Mouse (Mus musculus) c-Kit-positive CD71-negative TER-119-negative erythroid progenitor cells, embryonic 14.5 days (primary cell): ENCODE data around the gene Pfkp.
A peak's percentile ranks its signal among the peaks of the same experiment; 100 is the strongest.

Source experiments
- DNase-seq: peaks from one replicate; pipeline ENCODE4 v3.0.0-alpha.2; 2013; ENCODE audit warnings: low read depth

Pfkp gene

DNA sequence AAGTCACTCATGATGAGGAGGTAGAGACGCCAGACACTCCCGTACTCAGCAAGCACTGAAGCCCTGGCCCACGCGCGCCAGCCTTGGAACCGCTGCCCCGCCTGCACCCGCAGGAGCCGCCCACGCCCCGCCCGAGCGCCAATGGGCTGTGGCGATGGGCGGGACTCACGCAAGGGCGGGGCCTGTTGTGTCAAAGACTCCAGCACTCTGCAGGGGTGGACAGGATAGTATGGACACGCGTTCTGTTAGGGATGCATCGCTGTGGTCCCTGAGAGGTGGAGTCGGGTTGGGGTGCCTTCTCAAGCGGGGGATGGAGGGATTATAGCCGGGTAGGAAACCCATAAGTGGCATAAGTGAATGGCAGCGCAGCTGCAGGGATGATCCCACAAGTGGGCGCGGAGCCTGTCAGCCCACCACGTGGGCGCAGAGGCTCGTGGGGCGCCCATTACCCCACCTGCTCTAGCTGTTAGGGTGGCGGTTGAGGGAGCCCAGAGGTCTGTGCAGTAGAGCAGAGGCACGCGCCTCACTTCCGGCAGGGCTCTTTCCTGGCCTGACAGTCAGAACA is at the start of gene Pfkp:
TSS of gene Pfkp (minus strand) at position 109 of the 565 bp plus-strand sequence.
- DNase-seq = peak; percentile 81

GRCm38 (mm10) chr13:6690607-6691006 is 42.0 kb upstream of the Pfkp start:
- DNase-seq = no peak

GRCm38 (mm10) chr13:6689962-6690361 is 41.4 kb upstream of the Pfkp start:
- peak; percentile 22 for DNase-seq

DNA sequence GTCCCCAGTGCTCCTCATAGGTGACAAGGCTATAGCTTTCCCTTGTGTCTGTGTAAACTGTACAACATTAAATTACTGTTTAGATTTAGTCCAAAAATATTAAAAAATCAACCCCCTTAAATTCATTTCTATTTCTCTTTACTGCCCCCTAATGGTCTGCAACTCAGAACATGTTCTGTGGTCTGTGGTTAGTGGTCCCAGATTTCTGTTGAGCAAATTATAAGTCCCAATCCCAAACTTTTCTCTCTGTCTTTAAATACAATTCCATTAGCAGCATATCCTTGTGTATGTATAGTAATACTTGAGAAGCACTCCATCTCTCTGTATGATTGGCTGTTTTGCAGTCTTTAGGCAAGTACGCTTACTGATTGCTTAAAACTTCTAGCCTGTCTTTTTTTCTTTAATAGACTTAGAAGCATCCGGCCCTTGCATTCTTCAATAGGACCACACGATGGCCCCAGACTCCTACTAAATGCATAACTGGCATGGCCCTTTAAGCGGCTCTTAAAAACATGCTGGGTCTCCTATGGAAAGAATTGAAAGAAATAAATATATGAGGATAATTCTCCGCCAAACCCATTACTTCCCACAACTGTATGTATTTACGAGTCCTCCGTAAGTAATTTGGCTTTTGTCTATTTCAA is 40.3 kb upstream of the Pfkp start:
- DNase-seq = peak; percentile 29

DNA sequence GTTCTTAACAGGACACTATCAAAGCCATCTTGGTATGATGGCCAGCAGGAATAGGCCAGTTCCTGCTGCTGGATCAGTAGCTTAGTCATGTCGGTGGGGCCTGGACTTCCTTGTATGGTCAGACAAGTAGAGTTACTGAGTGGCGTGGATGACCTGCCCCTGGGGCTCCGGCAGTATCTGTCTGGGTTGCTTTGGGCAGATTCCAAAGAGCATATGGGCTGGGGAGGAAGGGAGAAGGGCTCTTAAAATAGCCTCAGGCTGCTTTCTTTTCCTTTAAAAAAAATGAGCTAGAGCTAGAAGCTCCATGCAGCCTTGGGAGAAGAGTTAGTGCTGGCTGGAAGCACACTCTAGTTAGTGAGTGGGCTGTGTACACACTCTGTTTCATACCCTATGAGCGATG is 18.3 kb upstream of the Pfkp start:
- DNase-seq = no peak

- no peak for DNase-seq
Observed at GRCm38 (mm10) chr13:6665506-6665905, 16.9 kb upstream of the Pfkp start.

- DNase-seq = no peak
Observed at GRCm38 (mm10) chr13:6664216-6664615, 15.6 kb upstream of the Pfkp start.

GRCm38 (mm10) chr13:6659314-6659713 is 10.7 kb upstream of the Pfkp start:
- DNase-seq = no peak

GRCm38 (mm10) chr13:6657300-6657699 is 8.7 kb upstream of the Pfkp start:
- no peak for DNase-seq

GRCm38 (mm10) chr13:6649542-6649941 is 965 bp upstream of the Pfkp start:
- no peak for DNase-seq

DNA sequence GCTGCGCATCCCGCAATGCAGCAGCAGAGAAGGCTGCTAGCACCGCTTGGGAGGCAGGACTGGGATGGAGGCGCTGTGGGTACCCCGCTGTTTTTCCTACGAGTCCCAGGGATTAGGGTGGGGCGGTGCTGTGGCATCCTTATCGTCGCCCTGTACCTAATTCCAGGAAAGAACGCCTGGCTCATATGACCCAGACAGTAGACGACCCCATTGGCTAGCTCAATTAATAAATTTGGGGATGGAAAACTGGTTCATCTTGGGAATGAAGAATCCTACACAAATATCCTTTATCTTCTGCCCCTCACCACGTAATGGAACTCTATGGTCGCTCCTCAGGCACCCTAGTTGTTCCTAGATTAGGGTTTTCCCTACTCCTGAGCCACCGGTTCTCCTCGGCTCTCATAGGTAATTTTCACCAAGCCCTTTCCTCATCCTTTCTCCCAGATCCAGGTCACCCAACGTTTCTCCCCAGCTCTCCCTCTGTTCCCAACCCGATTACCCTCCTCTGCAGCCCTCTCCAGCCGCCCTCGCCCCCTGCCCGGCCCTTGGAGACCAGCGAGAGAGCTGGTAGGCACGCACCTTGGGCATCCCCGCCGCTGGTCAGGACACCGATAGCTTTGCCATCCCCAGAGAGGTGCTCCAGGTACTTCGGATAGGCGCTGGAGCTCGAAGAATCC is 447 bp downstream of the Pfkp start:
- DNase-seq = no peak

- DNase-seq = no peak
Observed at GRCm38 (mm10) chr13:6647067-6647991, 1.2 kb downstream of the Pfkp start.

DNA sequence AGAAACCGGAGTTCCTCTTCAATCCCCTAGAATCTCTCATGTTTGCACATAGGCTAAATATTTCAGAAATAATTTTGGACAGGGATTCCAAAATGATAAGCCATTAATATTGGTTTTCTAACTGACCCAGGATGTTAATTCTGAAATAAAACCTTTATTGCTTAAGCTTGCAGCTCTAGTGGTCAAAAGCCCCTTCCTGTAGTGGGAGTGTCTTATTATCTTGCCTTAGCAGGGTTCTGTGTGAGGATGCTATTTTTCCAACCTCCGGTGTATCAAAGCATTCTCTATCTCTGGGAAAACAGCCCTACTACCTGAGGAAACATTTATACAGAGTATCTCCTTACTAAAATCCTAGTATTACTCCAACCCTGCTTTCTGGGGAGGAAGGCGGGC is 1.9 kb downstream of the Pfkp start:
- no peak for DNase-seq

DNA sequence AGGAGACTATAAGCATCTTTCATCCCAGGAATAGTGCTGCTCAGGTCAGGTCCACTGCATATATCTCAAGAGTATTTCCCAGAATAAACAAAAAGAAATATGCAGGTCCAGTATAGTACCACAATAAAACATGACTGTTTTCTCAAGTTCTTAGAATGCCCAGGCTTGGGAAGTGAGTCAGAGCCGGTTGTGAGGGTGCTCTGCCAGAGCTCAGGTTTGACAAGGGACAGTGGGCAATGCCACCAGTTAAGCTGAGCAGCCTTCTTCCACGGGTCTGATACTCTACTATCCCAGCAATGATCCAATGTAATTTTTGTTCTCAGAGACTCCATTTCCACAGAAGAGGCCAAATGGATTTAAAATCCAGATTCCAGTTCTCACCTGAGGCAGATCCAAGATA is 2.3 kb downstream of the Pfkp start:
- DNase-seq = no peak

DNA sequence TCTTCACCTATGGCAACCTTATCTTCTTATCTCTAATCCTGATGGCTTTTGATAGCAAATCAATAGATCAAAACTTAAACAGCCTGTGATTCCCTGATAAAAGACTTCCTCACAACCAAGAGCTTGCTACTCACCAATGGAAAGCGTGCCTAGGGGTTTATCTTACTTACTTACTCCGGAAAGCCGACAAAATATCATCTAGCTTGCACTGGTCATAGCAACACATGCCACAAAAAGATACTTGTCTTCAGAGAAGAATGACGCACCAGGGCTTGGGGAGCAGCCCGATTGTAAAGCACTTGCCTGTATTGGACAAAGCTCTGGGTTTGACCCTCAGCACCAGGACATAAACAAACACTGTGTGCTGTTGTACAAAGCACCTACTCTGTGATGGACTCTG is 4.6 kb downstream of the Pfkp start:
- DNase-seq = no peak

DNA sequence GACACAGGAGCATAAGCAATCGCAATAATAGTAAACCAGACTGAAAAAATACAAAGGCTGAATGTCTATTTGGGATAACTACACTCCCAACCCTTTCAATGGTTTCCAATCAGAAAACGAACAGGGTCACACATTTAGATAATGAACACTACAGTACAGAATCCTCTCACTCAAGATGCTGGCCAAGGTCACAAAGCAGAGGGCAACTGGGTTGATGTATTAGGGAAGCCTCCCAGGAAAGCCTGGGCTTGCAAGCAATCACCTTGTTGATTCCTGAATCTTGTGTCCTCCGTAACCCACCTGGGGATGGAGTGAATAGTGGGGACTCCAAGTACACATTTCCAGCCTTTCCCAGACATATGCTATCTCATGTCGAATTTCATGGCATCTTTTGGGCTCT is 5.6 kb downstream of the Pfkp start:
- DNase-seq = no peak

- no peak for DNase-seq
Observed at GRCm38 (mm10) chr13:6642453-6642852, 6.1 kb downstream of the Pfkp start.

DNA sequence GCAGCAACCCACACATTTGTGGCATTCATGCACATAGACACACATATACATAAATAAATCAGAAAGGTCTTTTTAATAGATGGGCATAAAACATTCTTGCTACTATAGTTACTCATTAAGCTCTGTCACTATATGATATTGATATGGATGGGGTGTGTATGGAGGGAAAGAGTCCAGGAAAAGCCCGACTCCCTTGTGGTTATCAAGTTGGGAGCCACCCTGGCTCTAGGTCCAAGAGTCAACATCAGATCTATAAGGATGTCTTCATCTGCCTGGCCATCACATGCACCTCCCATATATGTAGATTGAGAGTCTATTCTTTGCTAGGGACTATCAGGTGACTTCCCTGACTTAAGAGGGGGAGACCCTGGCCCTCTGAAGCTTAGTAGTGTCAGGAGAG is 7.1 kb downstream of the Pfkp start:
- no peak for DNase-seq

- no peak for DNase-seq
Observed at GRCm38 (mm10) chr13:6639507-6640030, 9.0 kb downstream of the Pfkp start.

DNA sequence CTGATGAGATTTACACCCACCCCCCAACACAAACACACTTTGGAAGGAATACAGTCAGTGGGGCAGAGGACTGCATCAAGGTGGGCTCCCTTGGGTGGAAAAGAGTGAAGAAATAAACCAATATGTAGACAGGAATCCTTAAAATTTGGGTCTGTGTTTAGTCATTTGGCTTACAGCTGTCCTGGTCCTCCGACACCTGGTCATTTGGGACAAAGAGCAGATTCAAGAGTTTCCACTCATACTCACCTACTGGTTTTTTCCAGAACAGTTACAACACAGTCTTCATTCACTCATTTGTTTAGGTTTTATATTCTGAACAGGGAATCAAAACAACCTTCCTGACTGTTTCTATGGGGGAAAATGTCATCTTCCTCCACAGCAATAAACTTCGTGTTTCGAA is 9.6 kb downstream of the Pfkp start:
- no peak for DNase-seq

- DNase-seq = no peak
Observed at GRCm38 (mm10) chr13:6638425-6638824, 10.2 kb downstream of the Pfkp start.

DNA sequence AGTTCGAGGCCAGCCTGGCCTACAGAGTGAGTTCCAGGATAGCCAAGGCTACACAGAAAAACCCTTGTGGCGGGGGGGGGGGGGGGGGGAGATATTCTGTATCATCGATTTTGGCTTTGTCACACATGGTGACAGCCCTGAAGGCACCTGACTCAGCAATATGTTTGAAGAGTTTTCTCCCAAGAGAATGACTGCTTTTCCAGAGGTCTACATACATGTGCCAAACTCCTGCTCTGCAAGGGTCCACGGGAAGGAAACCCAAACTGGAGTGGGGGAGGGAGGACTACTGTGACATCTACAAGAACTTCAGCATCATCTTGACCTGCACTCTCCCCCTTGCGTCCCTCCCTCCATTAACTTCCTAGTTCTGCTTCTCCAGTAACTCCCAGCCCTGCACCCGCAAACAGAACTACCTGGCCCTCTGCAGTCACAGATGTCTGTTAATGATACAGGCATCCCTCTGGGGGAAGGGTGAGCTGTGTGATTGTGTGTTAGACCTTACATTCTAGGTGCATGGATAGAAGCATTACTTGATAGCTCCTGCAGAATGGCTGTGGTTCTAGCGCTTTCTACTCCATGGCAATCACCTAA is 10.9 kb downstream of the Pfkp start:
- no peak for DNase-seq
